Mouse (Mus musculus): ENCODE measurements around the gene Hjurp.

Gene Hjurp

DNA sequence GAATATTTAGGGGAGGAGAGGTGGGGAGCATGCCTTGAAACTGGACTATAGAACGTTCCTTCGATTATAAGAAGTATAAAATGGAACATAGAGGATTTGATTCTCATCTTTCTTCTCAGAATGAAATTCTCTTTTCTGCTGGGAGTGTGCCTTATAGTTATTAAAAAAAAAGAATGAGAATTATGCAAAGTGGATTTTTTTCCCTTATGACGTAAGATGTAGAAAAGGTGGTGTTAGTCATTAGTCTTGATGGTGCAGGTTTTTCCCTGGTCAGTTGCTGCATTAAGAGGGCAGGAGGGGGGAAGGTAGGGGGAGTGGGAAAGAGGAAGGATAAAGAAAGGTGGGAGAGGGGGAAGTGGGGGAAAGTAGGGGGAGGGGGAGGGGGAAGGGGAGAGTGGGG lies 4.9 kb upstream of the Hjurp start:
- no peak for DNase-seq (ENCODE audit: low read depth, low spot score)

DNA sequence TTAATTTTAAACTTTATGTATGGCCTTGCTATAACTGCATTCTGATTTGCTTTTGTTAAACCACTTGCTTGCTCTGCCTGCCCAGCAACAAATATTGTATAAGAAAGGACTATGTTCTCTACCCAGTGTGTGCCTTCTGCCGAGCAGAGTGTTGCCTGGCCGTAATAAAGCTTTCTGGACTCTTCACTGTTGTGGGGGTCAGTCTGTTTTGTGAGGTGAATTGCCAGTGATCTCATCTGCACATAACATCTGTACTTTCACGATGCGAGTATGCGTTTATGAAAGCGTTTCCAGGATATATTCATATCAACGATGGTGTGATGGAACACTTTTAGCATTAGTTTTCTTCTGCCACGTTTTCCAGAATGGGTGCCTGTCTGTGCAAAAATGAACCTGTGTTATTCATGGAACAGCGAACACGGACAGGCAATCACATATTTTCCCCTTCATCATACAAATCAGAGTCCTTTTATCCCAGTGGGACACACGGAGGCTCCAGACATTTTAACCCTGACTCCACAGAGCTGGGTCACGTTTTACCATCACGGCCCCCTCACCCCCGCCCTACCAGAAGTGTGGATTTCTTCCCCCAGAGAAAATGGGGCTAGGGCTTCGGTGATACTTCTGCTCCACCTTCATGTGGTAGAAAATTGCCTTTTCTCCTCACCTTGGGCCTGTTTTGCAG lies 2.7 kb upstream of the Hjurp start:
- no peak for DNase-seq (ENCODE audit: low read depth, low spot score)

DNA sequence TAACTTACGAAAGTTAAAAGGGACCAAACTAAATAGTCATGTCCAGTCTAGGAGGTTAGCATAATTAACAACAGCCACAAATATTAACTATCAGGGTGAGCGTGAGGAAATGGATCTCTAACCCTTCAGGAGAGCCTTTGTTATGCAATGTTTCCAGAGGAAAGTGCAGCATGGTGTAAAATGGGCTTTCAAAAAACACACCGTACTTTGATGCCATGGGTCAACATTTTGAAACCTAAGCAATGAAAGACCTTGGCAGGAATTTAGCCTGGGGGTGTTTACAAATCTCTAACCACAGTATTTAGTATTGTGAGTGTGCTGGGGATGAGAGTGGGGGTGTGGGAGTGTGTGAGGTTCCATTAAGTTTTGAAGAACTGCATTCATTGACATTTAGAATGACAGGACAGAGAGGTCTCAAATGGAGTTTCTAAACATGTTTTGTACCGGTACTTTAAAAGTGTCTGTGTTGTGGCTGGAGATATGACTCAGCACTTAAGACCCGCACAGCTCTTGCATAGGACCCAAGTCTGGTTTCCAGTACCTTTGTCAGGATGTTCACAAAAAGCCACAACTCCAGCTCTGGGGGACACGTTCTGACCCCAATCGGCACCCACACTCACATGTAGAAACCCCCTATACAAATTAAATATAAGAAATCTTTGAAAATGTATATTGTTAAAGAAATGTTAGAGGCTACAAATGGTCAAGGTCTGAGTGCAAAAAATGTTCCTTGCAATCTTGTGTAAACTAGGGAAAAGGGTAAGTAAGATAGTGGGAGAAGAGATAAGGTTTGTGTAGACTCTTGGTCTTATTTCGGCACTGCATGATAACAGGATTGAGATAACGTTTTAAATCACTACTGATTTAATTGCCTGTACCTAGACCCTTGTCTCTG lies 1.9 kb upstream of the Hjurp start:
- DNase-seq (ENCODE audit: low read depth, low spot score) = no peak

DNA sequence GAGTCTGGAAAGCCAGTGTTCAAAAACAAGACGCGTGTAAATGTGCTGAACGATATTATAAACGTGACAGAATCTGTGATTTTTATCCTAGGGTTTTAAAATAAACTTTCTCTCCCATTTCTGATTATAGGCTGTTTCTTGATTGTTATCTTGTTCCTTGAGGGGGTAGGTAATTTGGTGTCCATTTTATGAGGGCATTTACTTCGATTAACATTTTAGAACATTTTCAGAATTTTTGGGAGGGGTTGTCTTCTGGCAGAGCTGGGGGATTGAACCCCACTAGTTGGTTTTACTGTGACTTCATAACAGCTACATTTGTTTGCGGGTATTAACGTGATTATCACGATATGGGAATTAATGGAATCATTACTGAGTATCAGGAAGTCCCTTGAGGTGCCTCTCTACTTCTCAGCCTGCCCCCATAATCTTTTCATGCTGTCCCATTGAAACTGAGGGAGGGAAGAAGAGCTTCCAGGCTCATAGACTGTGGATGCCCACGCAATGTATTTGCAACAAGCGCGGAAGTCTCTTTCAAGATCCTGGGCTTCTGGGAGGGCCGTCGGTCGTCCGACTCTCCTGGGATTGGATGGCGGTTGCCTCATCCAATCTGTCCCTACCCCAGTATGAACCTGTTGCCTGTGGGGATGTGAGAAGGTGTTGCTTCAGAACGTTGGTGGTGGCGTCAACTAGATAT lies 532 bp upstream of the Hjurp start:
- no peak for DNase-seq (ENCODE audit: low read depth, low spot score)

DNA sequence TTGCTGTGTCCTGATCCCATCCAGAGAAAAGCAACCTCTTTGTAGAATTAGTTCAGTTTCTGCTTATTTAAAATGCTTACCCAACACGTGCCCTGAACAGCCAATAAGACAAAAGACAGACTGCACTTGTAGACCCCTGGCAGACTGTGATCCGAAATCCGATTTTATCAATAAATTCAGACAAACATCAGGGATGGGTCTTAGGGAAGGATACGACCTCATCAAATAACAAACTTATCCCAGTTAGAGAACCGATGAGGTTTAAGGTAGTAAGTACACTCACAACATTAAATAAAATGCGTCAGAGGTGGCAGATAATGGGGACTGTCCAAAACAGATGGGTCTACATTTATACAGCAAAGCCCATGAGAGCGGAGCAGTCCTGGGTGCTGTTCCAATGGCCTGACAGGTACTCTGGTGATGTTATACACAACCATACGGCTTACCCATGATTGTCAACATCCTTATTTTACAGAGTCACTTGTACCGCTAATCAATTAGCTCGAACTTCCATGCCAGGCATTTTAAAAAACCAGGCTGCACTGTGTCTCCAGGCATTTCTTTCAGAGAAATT lies 822 bp downstream of the Hjurp start:
- no peak for DNase-seq (ENCODE audit: low read depth, low spot score)

DNA sequence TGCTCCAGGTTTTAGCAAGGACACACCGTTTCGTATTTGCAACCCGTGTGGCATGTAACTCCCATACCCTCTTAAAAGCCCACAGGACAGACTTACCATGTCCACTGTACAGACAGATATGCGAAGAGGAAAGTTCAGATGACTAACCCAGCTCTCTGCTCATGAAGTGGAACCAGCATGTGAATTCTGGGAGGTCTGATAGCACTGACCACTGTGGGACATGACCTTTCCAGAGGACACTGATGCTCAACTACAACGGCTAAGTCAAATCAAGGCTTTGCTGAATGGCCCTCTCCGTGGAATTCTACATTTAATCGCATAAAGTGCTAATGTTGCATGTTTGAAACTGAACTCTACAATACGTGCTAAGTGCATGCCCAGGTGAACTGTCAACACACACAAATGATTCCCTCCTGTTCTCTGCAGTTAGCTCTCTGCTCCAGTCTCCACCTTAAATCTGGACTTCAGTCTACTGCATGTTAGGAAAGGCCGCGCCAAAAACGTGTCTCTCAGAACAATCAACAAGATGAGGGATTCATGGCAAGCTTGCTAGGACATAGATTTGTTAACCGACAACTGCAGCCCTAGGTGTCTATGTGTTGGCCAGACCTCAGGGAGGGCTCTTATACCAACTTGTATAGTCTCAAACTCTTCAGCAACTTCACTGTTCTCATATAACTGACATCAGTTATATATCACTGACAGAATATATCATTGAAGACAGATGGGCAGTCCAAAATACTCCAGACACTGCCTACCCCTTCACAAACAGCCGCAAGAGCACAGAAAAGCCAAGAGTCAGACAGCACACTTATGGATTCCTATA lies 1.5 kb downstream of the Hjurp start:
- DNase-seq (ENCODE audit: low read depth, low spot score) = no peak

DNA sequence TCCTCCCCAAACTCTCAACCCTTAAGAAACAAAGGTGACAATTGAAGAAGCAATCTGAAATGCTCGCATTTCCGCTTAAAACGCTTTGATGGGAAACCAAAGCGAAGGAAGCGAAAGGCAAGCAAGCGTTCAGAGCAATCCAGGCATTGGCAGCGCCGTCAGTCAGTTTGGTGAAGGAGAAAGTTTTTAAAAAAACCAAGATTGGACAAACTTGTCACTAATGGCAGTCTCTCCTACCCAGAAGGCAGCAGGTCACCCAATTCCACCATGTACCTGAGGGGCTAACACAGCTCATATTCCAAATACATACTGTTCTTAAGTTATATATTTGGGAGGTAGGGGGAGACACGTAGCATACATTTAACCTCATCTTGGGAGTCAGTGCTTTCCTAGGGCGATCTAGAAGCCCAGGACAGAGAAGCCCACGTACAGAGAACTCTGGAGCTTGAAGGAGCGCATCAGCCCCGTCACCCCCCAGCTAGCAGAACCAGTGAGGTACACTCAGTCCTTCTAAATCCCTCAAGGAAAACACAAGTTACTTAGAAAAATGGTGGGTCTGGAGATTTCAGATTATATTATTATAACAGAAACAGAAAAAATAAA lies 2.3 kb downstream of the Hjurp start:
- DNase-seq (ENCODE audit: low read depth, low spot score) = no peak

DNA sequence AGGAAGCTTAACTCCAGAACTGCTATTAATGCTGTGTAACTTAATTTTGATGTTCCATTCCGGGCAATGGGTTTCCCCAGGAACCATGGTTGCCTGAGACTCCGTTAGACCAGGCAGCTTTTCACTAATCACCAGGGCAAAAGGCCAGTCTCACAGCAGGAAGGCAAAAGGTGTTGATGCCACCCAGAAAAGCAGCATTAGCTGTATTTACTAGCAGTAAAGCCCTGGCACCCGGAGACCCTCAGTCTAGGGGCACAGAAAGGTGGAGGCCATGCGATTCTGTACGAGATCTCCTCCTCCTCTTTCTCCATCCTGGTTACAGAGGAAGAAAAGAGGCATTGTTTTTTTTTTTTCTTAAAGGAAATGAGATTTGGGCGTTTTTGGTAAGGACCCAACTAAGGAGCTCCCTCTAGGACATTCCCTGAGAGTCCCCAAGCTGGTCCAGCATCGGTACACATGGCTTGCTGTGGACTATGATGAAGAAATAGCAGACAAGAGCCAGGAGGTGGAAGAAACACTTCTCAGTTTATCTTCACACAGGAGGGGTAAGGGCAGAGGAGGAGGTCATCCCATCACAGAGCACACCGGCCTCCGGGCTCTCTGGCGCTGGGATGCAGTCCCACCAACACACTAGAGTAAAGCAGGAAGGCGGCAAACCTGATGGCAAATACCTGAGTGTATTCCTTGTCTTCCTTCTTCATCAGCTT lies 2.9 kb downstream of the Hjurp start:
- no peak for DNase-seq (ENCODE audit: low read depth, low spot score)

DNA sequence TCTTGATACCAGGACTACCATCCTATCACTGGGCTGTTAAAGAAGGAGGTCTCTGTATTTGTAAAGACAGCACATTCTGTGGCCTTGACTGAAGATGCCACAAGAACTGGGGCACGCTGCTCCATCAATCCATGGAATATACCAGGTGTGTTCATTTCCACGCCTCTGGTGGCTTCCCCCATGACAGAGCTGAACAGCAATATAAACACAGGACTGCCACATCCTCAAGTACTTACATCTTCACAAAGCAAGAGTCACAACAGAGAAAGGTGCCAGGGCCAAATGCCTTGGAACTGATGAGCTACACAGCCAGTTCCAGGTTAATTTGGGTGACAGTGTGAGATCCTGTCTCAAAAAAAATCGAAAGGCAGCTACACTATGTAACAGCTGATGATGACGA lies 3.6 kb downstream of the Hjurp start:
- DNase-seq (ENCODE audit: low read depth, low spot score) = no peak

DNA sequence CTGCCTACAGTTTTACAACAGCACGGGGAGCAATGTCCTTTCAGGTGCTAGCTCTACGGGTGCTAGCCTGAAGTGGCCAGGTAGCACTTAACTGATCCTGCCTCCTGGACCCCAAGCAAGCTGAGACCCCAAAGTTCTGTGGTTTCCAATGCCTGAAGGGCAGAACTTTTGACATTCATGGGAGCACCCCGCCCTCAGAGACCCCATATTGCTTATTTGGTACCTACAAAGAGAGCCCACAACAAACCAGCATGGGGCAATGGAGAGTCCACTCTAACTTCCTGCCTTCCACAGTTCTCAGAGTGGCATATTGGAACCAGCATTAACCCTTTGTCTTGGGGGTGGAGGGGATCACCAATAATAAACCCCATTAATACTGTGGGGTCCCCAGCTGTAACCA lies 4.1 kb downstream of the Hjurp start:
- DNase-seq (ENCODE audit: low read depth, low spot score) = no peak

DNA sequence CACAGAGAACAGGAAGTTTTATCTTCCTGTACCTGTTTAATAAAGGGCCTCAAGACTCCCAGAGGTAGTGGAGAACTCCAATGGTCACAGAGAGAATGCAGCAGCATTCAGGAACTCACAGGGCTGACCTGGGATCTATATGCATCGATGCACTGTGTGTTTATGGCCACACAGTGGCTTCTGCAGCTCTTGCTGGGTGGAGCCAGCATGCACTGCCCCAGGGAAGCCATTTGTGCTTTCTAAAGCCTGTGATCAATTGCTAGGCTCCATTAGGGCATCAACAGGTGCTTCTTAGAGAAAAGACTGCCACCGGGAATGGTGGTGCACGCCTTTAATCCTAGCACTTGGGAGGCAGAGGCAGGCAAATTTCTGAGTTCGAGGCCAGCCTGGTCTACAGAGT lies 4.6 kb downstream of the Hjurp start:
- DNase-seq (ENCODE audit: low read depth, low spot score) = no peak

DNA sequence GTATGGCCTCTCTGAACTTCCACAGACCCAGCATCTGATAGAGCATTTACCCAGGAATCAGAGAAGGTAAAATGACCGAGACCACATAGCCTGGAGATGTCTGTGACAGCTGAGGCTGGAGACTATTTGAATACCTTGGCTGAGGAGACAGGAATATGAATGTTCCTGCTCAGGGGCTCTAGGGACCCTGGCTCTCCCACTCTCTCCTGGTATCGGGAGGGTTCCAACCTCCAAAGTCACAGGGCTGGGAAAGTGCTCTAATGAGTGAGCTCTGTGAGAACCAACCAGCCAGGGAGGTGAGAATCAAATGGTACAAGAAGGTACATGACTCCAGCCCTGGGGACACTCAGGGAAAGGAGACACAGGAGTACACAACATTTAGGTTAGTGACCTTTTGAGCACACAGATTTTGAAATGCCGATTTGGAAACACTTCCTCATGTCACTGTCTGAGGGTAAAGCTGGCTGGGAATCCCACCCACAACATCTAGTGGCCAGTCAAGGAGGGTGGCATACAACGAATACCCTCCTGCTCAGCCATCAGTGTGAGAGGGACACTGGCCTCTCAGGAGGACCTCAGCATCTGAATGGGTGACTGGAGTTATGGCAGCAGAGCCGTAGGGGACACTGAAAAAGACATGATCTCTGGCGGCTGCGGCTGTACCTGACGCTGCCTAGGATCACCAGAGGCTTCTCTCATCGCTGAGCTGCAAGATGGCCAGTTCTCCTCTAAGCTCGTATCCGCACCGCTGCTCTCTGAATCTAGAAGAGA lies 7.7 kb downstream of the Hjurp start:
- DNase-seq (ENCODE audit: low read depth, low spot score) = no peak

DNA sequence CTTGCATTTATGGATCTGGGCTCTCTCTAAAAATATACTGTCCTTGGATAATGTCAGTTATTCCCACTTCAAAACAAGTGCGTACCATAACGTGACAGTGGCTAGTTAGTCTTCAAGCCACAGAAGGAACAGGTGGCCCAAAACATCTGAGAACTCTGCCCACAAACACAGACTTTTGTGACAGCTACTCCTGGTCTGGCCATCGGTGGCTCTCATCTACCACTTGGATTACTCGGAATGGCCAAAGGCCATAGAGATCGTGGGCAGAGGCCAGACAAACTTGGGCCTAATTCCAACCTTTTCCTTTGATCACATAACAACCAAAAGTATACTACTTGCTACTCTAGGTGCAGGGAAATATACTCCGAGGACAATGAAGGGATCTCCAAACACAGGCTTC lies 9.4 kb downstream of the Hjurp start:
- no peak for DNase-seq (ENCODE audit: low read depth, low spot score)

DNA sequence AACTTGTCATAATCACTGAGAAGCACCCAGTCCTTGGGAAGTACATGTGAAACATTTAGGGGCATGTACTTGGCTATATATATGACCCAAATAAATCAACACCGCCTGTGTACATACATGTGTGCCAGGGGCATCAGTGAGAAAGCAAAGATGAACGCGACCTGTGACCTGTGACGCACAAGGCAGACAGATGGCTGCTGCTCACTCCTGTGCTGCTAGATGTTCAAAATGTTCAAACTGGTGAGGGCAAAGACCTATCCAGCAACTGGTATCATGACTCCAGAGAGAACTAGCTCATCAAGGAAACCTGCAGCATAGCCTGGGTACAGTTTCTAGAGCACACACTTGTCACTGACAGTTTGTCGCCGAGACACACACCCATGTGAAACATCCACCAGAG lies 9.9 kb downstream of the Hjurp start:
- DNase-seq (ENCODE audit: low read depth, low spot score) = no peak

DNA sequence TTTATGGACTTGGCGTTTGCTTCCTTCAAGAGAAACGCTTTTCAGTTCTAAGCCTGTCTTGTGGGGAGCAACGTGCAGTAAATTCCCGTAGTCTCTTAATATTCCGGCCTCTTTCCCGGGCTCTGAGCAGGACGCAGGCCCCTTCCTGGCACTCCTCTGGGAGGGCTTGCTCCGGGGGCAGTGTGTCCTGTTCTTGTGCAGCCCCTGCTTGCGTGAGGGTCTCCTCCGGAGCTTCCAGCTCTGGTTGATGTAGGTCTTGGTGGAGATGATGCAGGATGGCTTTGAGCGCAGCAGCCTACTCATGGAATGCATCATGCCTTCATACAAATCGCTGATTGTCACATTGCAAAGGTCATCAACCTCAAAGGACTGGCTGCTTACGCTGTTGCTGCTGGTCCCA lies 11.3 kb downstream of the Hjurp start:
- no peak for DNase-seq (ENCODE audit: low read depth, low spot score)

DNA sequence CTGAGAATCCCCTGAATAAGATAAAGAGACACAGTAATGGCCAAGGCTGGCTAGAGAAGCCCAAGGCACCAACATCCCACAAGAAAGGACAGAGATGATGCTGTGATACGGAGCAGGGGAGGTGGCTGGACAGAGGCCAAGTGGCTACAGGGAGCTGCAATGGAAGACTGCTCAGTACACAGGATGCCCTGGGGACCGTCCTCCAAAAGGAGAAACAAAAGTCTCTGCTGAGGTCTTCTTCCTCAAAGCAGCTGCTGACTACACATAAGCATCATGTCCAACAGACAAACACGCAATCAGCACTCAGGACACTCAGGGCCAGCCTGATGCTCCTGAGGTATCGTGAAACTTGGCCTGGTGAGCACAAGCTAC lies 12.6 kb downstream of the Hjurp start:
- DNase-seq (ENCODE audit: low read depth, low spot score) = no peak

DNA sequence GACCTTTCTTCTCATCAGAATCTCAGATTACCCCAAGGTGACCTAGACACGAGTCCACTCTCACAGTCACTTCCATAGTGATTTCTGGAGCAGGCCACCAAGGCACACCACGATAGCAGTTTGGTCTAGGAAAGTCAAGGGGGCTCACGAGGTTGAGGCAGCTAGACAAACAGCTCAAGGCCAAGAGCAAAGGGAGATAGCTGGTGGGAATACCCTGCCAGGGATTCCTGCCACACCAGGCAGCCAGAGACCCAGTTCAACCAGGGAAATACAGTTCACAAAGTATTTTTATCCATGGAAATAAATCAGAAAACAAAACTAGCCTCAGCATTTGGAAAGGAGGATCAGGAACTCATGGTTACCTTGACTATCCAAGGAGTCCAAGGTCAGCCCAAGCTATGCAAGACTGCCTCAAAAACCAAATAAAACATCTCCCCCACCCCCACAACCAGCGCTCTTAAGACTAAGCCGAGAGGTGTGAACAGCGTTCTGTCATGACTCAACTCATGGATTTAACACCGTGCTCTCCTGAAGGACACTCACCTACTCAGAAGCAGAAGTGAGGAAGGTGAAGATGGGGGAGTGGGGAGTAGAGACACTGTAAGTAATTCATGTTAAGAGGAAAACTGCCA lies 13.1 kb downstream of the Hjurp start:
- DNase-seq (ENCODE audit: low read depth, low spot score) = no peak

DNA sequence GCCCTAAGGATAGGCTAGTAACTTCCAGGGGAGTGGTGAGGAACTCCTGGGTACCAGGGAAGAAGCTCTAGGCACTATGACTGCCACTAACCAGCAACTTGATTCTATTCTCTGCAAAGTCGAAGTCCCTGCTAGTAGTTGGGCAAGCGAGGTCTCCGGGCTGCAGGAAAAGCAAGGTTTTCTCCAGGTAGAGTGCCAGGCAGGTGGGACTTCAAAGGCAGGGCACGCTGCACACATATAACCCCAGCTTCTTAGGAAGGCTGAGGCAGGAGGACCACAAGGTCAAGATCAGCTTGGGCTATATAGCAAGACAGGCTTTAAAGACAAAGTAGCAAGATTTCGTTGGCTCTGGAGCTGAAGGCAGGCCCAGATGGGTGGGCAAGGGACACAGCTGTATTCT lies 13.7 kb downstream of the Hjurp start:
- DNase-seq (ENCODE audit: low read depth, low spot score) = no peak

DNA sequence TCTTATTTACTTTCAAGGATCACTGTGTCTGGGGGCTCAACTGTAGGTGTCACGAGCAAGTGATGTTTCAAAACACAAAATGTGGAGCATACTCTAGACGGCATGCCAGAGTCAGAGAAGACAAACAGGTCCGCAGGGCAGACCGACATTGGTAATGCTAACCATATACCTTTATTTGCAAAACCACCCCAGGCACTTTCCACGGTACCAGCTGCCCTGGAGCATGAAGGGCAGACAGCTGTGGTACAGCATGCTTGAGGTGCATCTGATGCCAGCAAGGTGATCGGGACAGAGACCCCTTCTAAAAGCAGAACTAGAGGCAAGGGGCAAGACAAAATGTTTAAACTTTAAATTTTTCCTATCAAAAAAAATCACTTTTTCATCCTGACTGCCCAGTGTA lies 14.5 kb downstream of the Hjurp start:
- no peak for DNase-seq (ENCODE audit: low read depth, low spot score)

Data from retina, postnatal 7 days (tissue).